Mouse (Mus musculus) embryonic fibroblast, embryonic 13.5 days (primary cell): ENCODE measurements at regions not wholly inside any gene's neighbourhood (a gene's known extent, or its start where the extent isn't known, plus 50 kb on each side); places are given as distances from the start of the nearest gene placed in this dataset.

ENCODE experiments used
- CTCF ChIP-seq: IDR thresholded peaks from 2 replicates; pipeline ENCODE4 v1.5.1; 2011; ENCODE audit warnings: mild to moderate bottlenecking, control low read depth, low read length, moderate library complexity, borderline replicate concordance; ENCODE audit not compliant: insufficient read depth
- POLR2A ChIP-seq: IDR thresholded peaks from 2 replicates; pipeline ENCODE4 v1.6.1; 2011; ENCODE audit warnings: low read depth, mild to moderate bottlenecking, control low read depth, low read length, moderate library complexity

DNA sequence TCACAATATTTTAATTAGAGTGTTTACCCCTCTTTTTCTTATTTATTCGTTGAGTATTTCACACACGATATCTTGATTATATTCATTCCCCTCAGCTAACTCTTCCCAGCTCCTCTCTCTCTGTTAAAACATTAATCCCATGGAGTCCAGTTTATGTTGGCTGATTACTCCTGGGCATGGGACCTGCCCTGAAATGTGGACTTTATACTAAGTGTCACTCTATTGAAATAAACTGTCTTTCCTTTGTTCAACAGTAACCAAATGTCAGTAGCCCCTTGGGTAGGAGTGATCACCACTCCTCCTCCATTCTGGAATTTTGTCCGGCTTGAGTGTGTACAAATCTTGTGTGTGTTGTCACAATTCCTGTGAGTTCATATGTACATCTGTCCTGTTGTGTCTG is 113.4 kb downstream of the Cdc42ep3 start:
- no peak for TF ChIP-seq CTCF
- no peak for TF ChIP-seq POLR2A
